Mouse (Mus musculus): ENCODE results near the gene Tmem186.

The Tmem186 gene

GRCm38 (mm10) chr16:8612214-8613005 is 25.1 kb downstream of the Tmem186 start:
- no peak for DNase-seq (ENCODE audit: low spot score)

GRCm38 (mm10) chr16:8610397-8610796 is 27.1 kb downstream of the Tmem186 start:
- no peak for DNase-seq (ENCODE audit: low spot score)

GRCm38 (mm10) chr16:8603789-8604188 is 33.7 kb downstream of the Tmem186 start:
- no peak for DNase-seq (ENCODE audit: low spot score)

- no peak for DNase-seq (ENCODE audit: low spot score)
Measured at GRCm38 (mm10) chr16:8597516-8597915, 40.0 kb downstream of the Tmem186 start.

GRCm38 (mm10) chr16:8596336-8596735 is 41.2 kb downstream of the Tmem186 start:
- no peak for DNase-seq (ENCODE audit: low spot score)

- DNase-seq (ENCODE audit: low spot score), result no peak
Measured at GRCm38 (mm10) chr16:8595411-8595810, 42.1 kb downstream of the Tmem186 start.

GRCm38 (mm10) chr16:8585056-8585455 is 52.5 kb downstream of the Tmem186 start:
- no peak for DNase-seq (ENCODE audit: low spot score)

- no peak for DNase-seq (ENCODE audit: low spot score)
Measured at GRCm38 (mm10) chr16:8584248-8584647, 53.3 kb downstream of the Tmem186 start.

Data from ovary, postnatal 14 days (tissue).